Mouse (Mus musculus) stomach, adult 2 months (tissue): ENCODE data around the gene Zfp653. TPM values are rescaled to one million over a fixed set of nuclear protein-coding genes. Genes with fewer than 3 reads are reported as not detected.

ENCODE experiments used
- polyA plus RNA-seq: library from polyadenylated mRNA; depleted of rRNA; stranded (reverse); fragments of >200 nt; gene quantifications from 2 replicates; pipeline ENCODE4 v1.2.3, GENCODE M21; 2012; rRNA removed

Zfp653 gene
- 7.2 and 7.4 TPM in 2 replicates for polyA plus RNA-seq

GRCm38 (mm10) chr9:22070791-22071573 lies at the start of gene Zfp653, which contains the start of gene Gm49318:
Gene Zfp653 (minus strand): TSS chr9:22071376.
Gene Gm49318 (minus strand): TSS chr9:22071259.

DNA sequence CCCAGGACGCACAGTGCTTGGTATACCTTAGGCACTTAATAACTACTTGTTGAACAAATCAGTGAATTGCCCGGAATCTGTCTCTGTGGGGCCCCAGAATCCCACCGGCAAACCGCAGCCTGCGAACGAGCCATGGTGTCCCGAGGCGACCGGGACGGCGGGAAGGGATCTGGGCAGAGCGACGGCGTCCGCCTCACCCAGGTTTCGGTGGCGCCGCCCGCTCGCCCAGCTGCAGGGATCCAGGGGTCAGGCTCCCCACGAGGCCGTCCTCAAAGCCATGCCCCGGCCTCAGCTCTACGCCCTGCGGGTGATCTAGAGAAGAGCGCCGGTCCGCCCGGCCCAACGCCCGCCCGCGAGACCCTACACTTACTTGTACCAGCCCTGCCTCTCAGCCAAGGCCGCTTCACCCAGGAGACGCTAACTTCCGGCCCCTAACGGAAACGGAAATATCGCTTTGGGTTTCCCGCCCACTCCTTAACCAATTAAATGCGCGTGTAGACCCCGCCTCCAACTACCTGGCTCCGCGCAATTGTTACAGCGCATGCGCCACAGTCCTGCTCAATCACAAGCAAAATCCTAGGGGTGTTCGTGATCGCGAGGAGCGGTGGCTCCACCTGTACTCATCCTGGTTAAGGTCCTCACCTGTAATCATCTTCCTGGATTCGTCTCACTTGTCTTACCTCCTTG lies 45.7 kb upstream of the Zfp653 start, which contains the start of gene Elof1:
Elof1 (minus strand) TSS at position 433 of the 687 bp plus-strand sequence.

DNA sequence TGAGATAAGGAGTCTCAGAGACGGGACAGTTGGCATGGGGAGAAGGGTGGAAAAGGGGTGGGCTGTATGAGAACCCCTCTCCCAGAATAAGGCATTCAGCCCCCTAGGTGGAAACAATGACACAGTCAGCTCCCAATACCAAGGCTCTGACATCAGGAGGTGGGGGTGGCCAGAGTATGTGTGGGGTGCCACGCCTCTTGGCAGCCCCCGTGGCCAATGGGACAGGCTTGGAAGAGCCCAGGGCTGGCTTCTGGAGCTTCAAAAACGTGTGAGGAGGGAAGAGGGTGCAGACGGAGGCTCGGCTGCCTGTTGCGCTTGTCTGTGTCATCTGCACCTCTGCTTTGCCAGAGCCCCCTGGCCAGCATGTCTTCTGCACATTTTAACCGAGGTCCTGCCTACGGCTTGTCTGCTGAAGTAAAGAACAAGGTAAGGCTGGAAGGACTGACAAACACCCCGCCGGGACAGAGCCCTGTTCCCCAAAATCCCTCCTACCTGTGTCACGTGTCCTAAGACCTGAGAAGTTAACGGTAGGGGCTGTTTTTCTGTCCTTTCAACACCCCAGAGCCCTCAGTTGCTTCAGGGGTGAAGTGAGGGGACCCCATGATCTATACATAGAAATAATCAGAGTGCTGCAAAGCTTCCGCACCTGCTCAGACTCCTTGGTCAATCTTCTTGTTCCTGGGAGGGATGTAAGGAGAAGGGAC lies 28.0 kb upstream of the Zfp653 start, which contains the start of gene Cnn1:
Cnn1 (plus strand) TSS at position 224 of the 704 bp plus-strand sequence.

GRCm38 (mm10) chr9:22085022-22085834 lies 14.1 kb upstream of the Zfp653 start, which contains the start of gene Ecsit:
Gene Ecsit (minus strand): TSS chr9:22085438.

GRCm38 (mm10) chr9:22051958-22052254 lies 19.3 kb downstream of the Zfp653 start, which contains the start of gene Elavl3:
Gene Elavl3 (minus strand): TSS chr9:22052023.

Other genes starting within 250 kb of the Zfp653 start
- gene Angptl8, start 235.9 kb downstream of the Zfp653 start, polyA plus RNA-seq: 3.4 and 4.1 TPM in 2 replicates
- 34.1 and 43.0 TPM in 2 replicates for gene Dock6, start 218.7 kb downstream of the Zfp653 start, polyA plus RNA-seq
- gene Rab3d, start 153.2 kb downstream of the Zfp653 start, polyA plus RNA-seq: 153 and 157 TPM in 2 replicates
- gene Ccdc159, start 143.9 kb downstream of the Zfp653 start, polyA plus RNA-seq: 1.5 and 1.9 TPM in 2 replicates
- 106 and 127 TPM in 2 replicates for gene Tmem205, start 143.8 kb downstream of the Zfp653 start, polyA plus RNA-seq
- gene Plppr2, start 134.3 kb downstream of the Zfp653 start, polyA plus RNA-seq: 9.0 and 10.0 TPM in 2 replicates
- 4.9 and 6.1 TPM in 2 replicates for gene Swsap1, start 115.6 kb downstream of the Zfp653 start, polyA plus RNA-seq
- gene Epor, start 107.9 kb downstream of the Zfp653 start, polyA plus RNA-seq: 1.6 and 2.4 TPM in 2 replicates
- 27.3 and 31.9 TPM in 2 replicates for gene Rgl3, start 81.9 kb downstream of the Zfp653 start, polyA plus RNA-seq
- gene Ccdc151, start 68.7 kb downstream of the Zfp653 start, polyA plus RNA-seq: not detected in 2 replicates
- 51.0 and 53.4 TPM in 2 replicates for gene Prkcsh, start 68.6 kb downstream of the Zfp653 start, polyA plus RNA-seq
- 0.21 and 0.30 TPM in 2 replicates for gene Elavl3, start 19.4 kb downstream of the Zfp653 start, polyA plus RNA-seq
- not detected in 2 replicates for gene Gm49318, start 117 bp downstream of the Zfp653 start, polyA plus RNA-seq
- gene Ecsit, start 14.1 kb upstream of the Zfp653 start, polyA plus RNA-seq: 28.0 and 28.9 TPM in 2 replicates
- 574 and 943 TPM in 2 replicates for gene Cnn1, start 27.8 kb upstream of the Zfp653 start, polyA plus RNA-seq
- gene Elof1, start 45.8 kb upstream of the Zfp653 start, polyA plus RNA-seq: 106 and 132 TPM in 2 replicates
- gene Acp5, start 64.3 kb upstream of the Zfp653 start, polyA plus RNA-seq: 54.2 and 73.9 TPM in 2 replicates
- 42.9 and 45.4 TPM in 2 replicates for gene Pigyl, start 85.5 kb upstream of the Zfp653 start, polyA plus RNA-seq
- not detected in 2 replicates for gene Zfp872, start 116.7 kb upstream of the Zfp653 start, polyA plus RNA-seq
- gene Zfp809, start 154.3 kb upstream of the Zfp653 start, polyA plus RNA-seq: 1.3 and 6.8 TPM in 2 replicates
- gene Zfp599, start 188.5 kb upstream of the Zfp653 start, polyA plus RNA-seq: 0.02 TPM in 1 of 2 replicates, not detected in the other
- gene Zfp810, start 236.3 kb upstream of the Zfp653 start, polyA plus RNA-seq: 0.79 and 0.99 TPM in 2 replicates